ENCODE assay signal across 11 mouse cellular contexts in genomic region chr11:95402196-95402595, GRCm38 (mm10). TPM values are rescaled to one million over a fixed set of nuclear protein-coding genes. Genes with fewer than 3 reads are reported as not detected.
DNase-seq lines count a peak whose midpoint lies in the region; ATAC-seq and TF ChIP-seq lines count a peak whose summit lies in the region.
"Had no signal": no experiment of that assay in that cellular context is flagged by ENCODE, and none has a peak within 500 bp of the region (broad histone marks: within the 10 kb centered on the region; RNA-seq: fewer than 3 reads in every experiment).

No protein-coding gene starts in this region.

- 18% methylated on average over 5 of the region's 5 CpGs for WGBS in heart, embryonic 10.5 days
- 48% methylated on average over 5 of the region's 5 CpGs for WGBS in liver, postnatal 0 days (ENCODE audit: insufficient replicate concordance)

- TF ChIP-seq EP300 in liver, postnatal 0 days (IDR thresholded peaks at IDR 0.05; ENCODE audit: low read depth) = no peak

- H3K27ac ChIP-seq in heart, embryonic 10.5 days = peak overlapping the region; percentile 82
- no peak overlapping the region for H3K27ac ChIP-seq in liver, postnatal 0 days (ENCODE audit: low read depth)
- H3K27ac ChIP-seq: embryonic facial prominence, embryonic 15.5 days; limb, embryonic 12.5 days; macrophage had no signal

- ATAC-seq in cerebellum, adult (ENCODE audit: insufficient number of reproducible peaks, low FRiP score, low TSS enrichment) = peak; percentile 87
- no peak for ATAC-seq in liver, postnatal 0 days

- H3K79me3 ChIP-seq in C2C12 (ENCODE audit: low read depth) = no peaks in the 10 kb centered on the region

- peaks cover 29% of the 10 kb centered on the region for H3K4me1 ChIP-seq in heart, embryonic 10.5 days
- peaks cover 4% of the 10 kb centered on the region; the same call in 1 of the 2 replicates for H3K4me1 ChIP-seq in liver, postnatal 0 days (ENCODE audit: insufficient read depth)

- H3K9me3 ChIP-seq in heart, embryonic 10.5 days = no peaks in the 10 kb centered on the region
- no peaks in the 10 kb centered on the region for H3K9me3 ChIP-seq in liver, postnatal 0 days (ENCODE audit: low read length)
- H3K9me3 ChIP-seq: embryonic facial prominence, embryonic 15.5 days; limb, embryonic 12.5 days had no signal

- peak overlapping the region; percentile 43 for H3ac ChIP-seq in C2C12 (ENCODE audit: control insufficient read depth, insufficient read length, low read depth)

- intact Hi-C loops in gastrocnemius, postnatal 14 days (cut with DNase I; ENCODE audit: low total_unique reads) = no loop called here

- H3K36me3 ChIP-seq in C2C12 (ENCODE audit: control insufficient read depth, insufficient read depth) = no peaks in the 10 kb centered on the region
- no peaks in the 10 kb centered on the region for H3K36me3 ChIP-seq in heart, embryonic 10.5 days
- no peaks in the 10 kb centered on the region for H3K36me3 ChIP-seq in liver, postnatal 0 days (replicated peaks; ENCODE audit: insufficient read depth, low read length)
- H3K36me3 ChIP-seq: embryonic facial prominence, embryonic 15.5 days; limb, embryonic 12.5 days had no signal

- peak; percentile 45 for DNase-seq in gastrocnemius, postnatal 14 days
- no peak for DNase-seq in gastrocnemius, postnatal 10 days
- no peak for DNase-seq in heart, embryonic 10.5 days (ENCODE audit: low spot score)
- no peak for DNase-seq in thymus, postnatal 25 days
- DNase-seq in liver, postnatal 0 days = no peak
- no peak for DNase-seq in adipocyte (ENCODE audit: low spot score)

- no peaks in the 10 kb centered on the region for H3K79me2 ChIP-seq in C2C12 (ENCODE audit: control insufficient read depth, insufficient read depth)

- no peak overlapping the region for H3K4me2 ChIP-seq in liver, postnatal 0 days (ENCODE audit: low read depth, low read length)
- H3K4me2 ChIP-seq: embryonic facial prominence, embryonic 15.5 days; limb, embryonic 12.5 days had no signal

- no peak overlapping the region for H3K4me3 ChIP-seq in C2C12 (ENCODE audit: insufficient read depth, poor library complexity, severe bottlenecking)
- peak overlapping the region; percentile 2; the same call in 1 of the 2 replicates for H3K4me3 ChIP-seq in heart, embryonic 10.5 days
- H3K4me3 ChIP-seq in liver, postnatal 0 days (ENCODE audit: low read depth, low read length) = no peak overlapping the region
- H3K4me3 ChIP-seq: embryonic facial prominence, embryonic 15.5 days; limb, embryonic 12.5 days had no signal

- no peak overlapping the region for H3K9ac ChIP-seq in liver, postnatal 0 days (replicated peaks)
- H3K9ac ChIP-seq: embryonic facial prominence, embryonic 15.5 days; limb, embryonic 12.5 days had no signal

- TF ChIP-seq CTCF in C2C12 (IDR thresholded peaks at IDR 0.05; ENCODE audit: control insufficient read depth, insufficient read depth, insufficient read length) = no peak
- no peak for TF ChIP-seq CTCF in liver, postnatal 0 days (IDR thresholded peaks at IDR 0.05; ENCODE audit: low read depth)

- no peaks in the 10 kb centered on the region for H3K27me3 ChIP-seq in C2C12 (ENCODE audit: control insufficient read depth, insufficient read depth, insufficient read length)
- peaks cover 7% of the 10 kb centered on the region for H3K27me3 ChIP-seq in heart, embryonic 10.5 days (ENCODE audit: insufficient read depth, poor library complexity, severe bottlenecking)
- peaks cover 8% of the 10 kb centered on the region; the same call in 1 of the 2 replicates for H3K27me3 ChIP-seq in liver, postnatal 0 days (ENCODE audit: insufficient read depth, low read length)
- H3K27me3 ChIP-seq: embryonic facial prominence, embryonic 15.5 days; limb, embryonic 12.5 days had no signal

TF ChIP-seq in C2C12, 6 proteins besides CTCF, POLR2A, EP300 and RAD21:
- no peak for TF ChIP-seq MYOD1 (IDR thresholded peaks at IDR 0.05; ENCODE audit: control insufficient read depth, insufficient read length, low read depth)
- no peak for TF ChIP-seq FOSL1 (IDR thresholded peaks at IDR 0.05; ENCODE audit: insufficient read depth, low read length, poor library complexity, severe bottlenecking)
- no peak for TF ChIP-seq MAX (IDR thresholded peaks at IDR 0.05)
- no peak for TF ChIP-seq USF1 (IDR thresholded peaks at IDR 0.05; ENCODE audit: low read depth)
- TF ChIP-seq CEBPB (IDR thresholded peaks at IDR 0.05; ENCODE audit: low read depth) = no peak
- no peak for TF ChIP-seq MYOG (IDR thresholded peaks at IDR 0.05; ENCODE audit: control insufficient read depth, extremely low read depth, insufficient read length)

RNA-seq across cellular contexts. Expression of gene Spop, which starts 11.7 kb away (rescaled TPM):
- 100 to 1,000 TPM; 173 to 190 TPM for total RNA-seq in gastrocnemius, postnatal 14 days (2021)
- total RNA-seq in gastrocnemius, postnatal 10 days (2021) = 100 to 1,000 TPM; 192 to 216 TPM
- 59.0 TPM for polyA plus RNA-seq in C2C12 (2012; fragmentation: generic; extraction: Trizol)
- polyA plus RNA-seq in heart, embryonic 10.5 days (2016; fragmentation: Nextera tagmentation; extraction: Ambion mirVana) = 103 TPM in 2 replicates
- 42.4 and 53.2 TPM in 2 replicates for polyA plus RNA-seq in liver, postnatal 0 days (2015; fragmentation: Nextera tagmentation; extraction: Ambion mirVana)

RNA-seq across cellular contexts. Expression of gene Slc35b1, which starts 17.7 kb away (rescaled TPM):
- total RNA-seq in gastrocnemius, postnatal 14 days (2021) = 10 to 100 TPM; 36.6 to 37.8 TPM
- 10 to 100 TPM; 42.7 to 43.8 TPM for total RNA-seq in gastrocnemius, postnatal 10 days (2021)
- 79.1 TPM for polyA plus RNA-seq in C2C12 (2012; fragmentation: generic; extraction: Trizol)
- 103 and 119 TPM in 2 replicates for polyA plus RNA-seq in heart, embryonic 10.5 days (2016; fragmentation: Nextera tagmentation; extraction: Ambion mirVana)
- 38.4 and 40.1 TPM in 2 replicates for polyA plus RNA-seq in liver, postnatal 0 days (2015; fragmentation: Nextera tagmentation; extraction: Ambion mirVana)
